Mouse (Mus musculus) hindbrain, embryonic 15.5 days (tissue): ENCODE data around the gene Ndufs2. TPM values are rescaled to one million over a fixed set of nuclear protein-coding genes. Genes with fewer than 3 reads are reported as not detected.
A peak's percentile ranks its signal among the peaks of the same experiment; 100 is the strongest.

Experiments used
- ATAC-seq: fragments of 200-750 bp; cut with Nextera tagmentation; 2 replicates; pipeline ENCODE4 v1.8.0; 2017; ENCODE audit warnings: low read depth, moderate number of reproducible peaks, moderate TSS enrichment; ENCODE audit not compliant: low FRiP score
- H3K27ac ChIP-seq: fragments of 300-500 bp; sonication (generic); replicated peaks from 2 replicates; pipeline ENCODE4 v1.5.1; 2015; ENCODE audit warnings: mild to moderate bottlenecking, inconsistent platforms
- H3K27me3 ChIP-seq: fragments of 300-500 bp; sonication (generic); 2 replicates; pipeline ENCODE4 v1.6.1; 2015; ENCODE audit warnings: control low read depth, inconsistent platforms
- H3K36me3 ChIP-seq: fragments of 300-500 bp; sonication (generic); 2 replicates; pipeline ENCODE4 v1.6.1; 2015; ENCODE audit warnings: control low read depth, inconsistent platforms
- H3K4me1 ChIP-seq: fragments of 300-500 bp; sonication (generic); replicated peaks from 2 replicates; pipeline ENCODE4 v1.6.1; 2015; ENCODE audit warnings: control low read depth, inconsistent platforms
- H3K4me2 ChIP-seq: fragments of 300-500 bp; sonication (generic); 2 replicates; pipeline ENCODE4 v1.6.1; 2015; ENCODE audit warnings: moderate library complexity, mild to moderate bottlenecking, inconsistent platforms
- H3K4me3 ChIP-seq: fragments of 300-500 bp; sonication (generic); 2 replicates; pipeline ENCODE4 v1.5.1; 2015; ENCODE audit warnings: mild to moderate bottlenecking, inconsistent platforms
- H3K9ac ChIP-seq: fragments of 300-500 bp; sonication (generic); 2 replicates; pipeline ENCODE4 v1.6.1; 2015; ENCODE audit warnings: inconsistent platforms
- H3K9me3 ChIP-seq: fragments of 300-500 bp; sonication (generic); 2 replicates; pipeline ENCODE4 v1.6.1; 2016; ENCODE audit warnings: control low read depth, inconsistent platforms
- WGBS: fragments of 180-500 bp; shearing (Covaris S2); methylation state at CpG from one replicate; pipeline ENCODE4 v1.1.7; 2015; 5-methylcytosine and 5-hydroxymethylcytosine counted together
- polyA plus RNA-seq: library from polyadenylated mRNA; unstranded; fragments of >200 nt; fragmentation: Nextera tagmentation; extraction: Ambion mirVana; gene quantifications from 2 replicates; pipeline ENCODE4 v1.2.1, GENCODE M21; 2015

The Ndufs2 gene
- polyA plus RNA-seq, 1 experiment from 2014 or later: 233 TPM

GRCm38 (mm10) chr1:171234538-171234937 lies 16.6 kb downstream of the Ndufs2 start:
- Histone ChIP-seq H3K9ac (no peak overlapping the region), H3K36me3 (peaks cover 55% of the 10 kb centered on the region), H3K27me3 (no peaks in the 10 kb centered on the region), H3K4me1 (no peaks in the 10 kb centered on the region), H3K27ac (no peak overlapping the region), H3K4me2 (no peak overlapping the region), H3K4me3 (no peak overlapping the region), H3K9me3 (no peaks in the 10 kb centered on the region)
- WGBS: 97% methylated on average over 4 of the region's 4 CpGs
- ATAC-seq: no peak

- no peaks in the 10 kb centered on the region for H3K27me3 ChIP-seq
- no peaks in the 10 kb centered on the region for H3K4me1 ChIP-seq
- no peaks in the 10 kb centered on the region for H3K9me3 ChIP-seq
- no peak within 1 kb of the TSS for H3K4me2 ChIP-seq
- 91% methylated on average over 14 of the region's 14 CpGs for WGBS
- H3K9ac ChIP-seq: no peak within 1 kb of the TSS
- peaks cover 52% of the 10 kb centered on the region for H3K36me3 ChIP-seq
- no peak within 1 kb of the TSS for H3K4me3 ChIP-seq
- no peak for ATAC-seq
- no peak within 1 kb of the TSS for H3K27ac ChIP-seq
Observed at GRCm38 (mm10) chr1:171234126-171234525, 17.1 kb downstream of the Ndufs2 start, which contains the start of gene Fcer1g. Gene Fcer1g, minus strand, starts transcription at chr1:171234365.

DNA sequence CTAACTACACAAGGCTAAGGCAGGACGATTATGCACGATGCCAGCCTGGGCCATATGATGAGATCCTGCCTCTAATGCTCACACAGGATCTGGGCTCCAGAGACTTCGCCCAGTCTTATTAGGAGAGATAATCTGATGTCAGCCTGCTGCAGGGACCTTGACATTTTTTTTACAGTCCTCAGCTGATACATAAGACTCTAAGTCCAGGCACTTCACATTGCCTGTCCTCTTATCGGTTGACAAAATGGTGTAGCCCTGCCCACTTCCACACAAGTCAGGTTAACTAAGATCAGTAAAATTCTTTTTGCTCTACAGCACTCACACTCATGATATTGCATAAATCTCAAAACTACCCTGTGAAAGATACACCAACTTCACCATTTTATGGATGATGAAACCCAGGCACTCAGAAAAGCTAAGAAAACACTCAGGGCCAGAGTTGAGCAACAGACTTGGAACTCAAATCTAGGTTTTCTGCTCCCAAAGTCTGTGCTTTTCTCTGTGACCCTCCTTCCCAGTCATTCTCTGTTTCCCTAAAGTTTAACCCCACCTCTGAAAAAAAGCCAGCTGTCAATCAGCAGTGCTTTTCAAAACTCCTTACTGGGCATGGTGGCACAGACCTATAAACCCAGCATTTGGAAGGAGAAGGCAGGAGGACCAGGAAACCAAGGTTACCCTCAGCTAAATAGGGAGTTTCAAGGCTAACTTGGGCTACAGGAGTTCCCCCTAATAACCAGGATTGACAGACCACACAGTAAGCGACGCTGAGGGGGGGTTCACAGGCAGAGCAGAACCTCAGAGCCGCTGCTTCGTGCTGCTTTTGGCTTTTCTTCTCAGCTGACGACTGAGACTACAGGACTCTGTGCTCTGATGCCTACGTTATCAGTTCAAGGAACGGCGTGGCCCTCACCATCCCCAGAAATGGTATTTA lies 18.1 kb downstream of the Ndufs2 start:
- Histone ChIP-seq H3K9ac (no peak overlapping the region), H3K27me3 (no peaks in the 10 kb centered on the region), H3K27ac (no peak overlapping the region), H3K36me3 (peaks cover 41% of the 10 kb centered on the region), H3K4me3 (no peak overlapping the region), H3K4me1 (no peaks in the 10 kb centered on the region), H3K4me2 (no peak overlapping the region), H3K9me3 (no peaks in the 10 kb centered on the region)
- ATAC-seq: no peak
- 90% methylated on average over 12 of the region's 12 CpGs for WGBS

- H3K4me1 ChIP-seq: no peaks in the 10 kb centered on the region
- H3K36me3 ChIP-seq: peaks cover 34% of the 10 kb centered on the region
- WGBS: 85% methylated on average over 5 of the region's 5 CpGs
- H3K9ac ChIP-seq: no peak overlapping the region
- no peak overlapping the region for H3K4me2 ChIP-seq
- H3K9me3 ChIP-seq: no peaks in the 10 kb centered on the region
- H3K27me3 ChIP-seq: no peaks in the 10 kb centered on the region
- H3K27ac ChIP-seq: no peak overlapping the region
- ATAC-seq: no peak
- no peak overlapping the region for H3K4me3 ChIP-seq
Observed at GRCm38 (mm10) chr1:171232348-171232747, 18.8 kb downstream of the Ndufs2 start.

DNA sequence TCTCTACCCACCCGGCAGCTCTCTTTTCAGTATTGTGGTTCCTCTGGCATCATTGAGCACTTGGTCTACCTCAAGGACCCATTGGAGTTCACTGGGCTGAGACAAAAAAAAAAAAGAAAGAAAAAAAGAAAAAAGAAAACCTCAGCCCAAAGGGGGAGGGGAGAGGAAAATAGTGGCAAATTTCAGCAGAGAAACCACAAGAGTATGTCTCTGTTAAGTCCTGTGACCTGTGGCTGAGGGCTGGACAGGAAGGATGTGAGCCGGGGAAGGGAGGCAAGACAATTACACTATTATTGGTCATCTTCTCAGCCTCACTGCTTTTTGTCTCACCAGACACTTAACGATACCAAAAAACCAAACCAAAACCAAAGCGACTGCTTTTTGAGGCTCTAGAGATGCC lies 19.3 kb downstream of the Ndufs2 start:
- no peak for ATAC-seq

DNA sequence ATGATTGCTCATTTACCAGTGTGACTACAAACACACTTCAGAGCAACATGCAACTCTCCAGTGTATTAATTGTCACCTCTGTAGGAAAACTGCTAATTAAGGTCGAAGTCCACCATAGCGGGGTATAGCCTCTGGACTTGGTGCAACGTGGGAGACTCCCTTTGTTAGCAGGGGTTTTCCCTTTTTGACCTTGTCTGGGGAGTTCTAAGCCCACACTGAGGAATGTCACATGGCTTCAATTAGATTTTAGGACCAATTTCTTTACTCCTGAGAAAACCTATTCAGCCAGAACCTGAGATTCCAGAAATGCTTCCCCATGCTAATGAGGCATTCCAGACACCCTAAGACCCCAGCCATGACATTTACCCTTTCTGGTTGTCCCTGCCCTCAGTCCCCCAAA lies 21.0 kb downstream of the Ndufs2 start:
- Histone ChIP-seq H3K4me1 (no peaks in the 10 kb centered on the region), H3K36me3 (peaks cover 15% of the 10 kb centered on the region), H3K9ac (no peak overlapping the region), H3K4me3 (no peak overlapping the region), H3K27me3 (no peaks in the 10 kb centered on the region), H3K4me2 (no peak overlapping the region), H3K9me3 (no peaks in the 10 kb centered on the region), H3K27ac (no peak overlapping the region)
- no peak for ATAC-seq
- 65% methylated on average over 3 of the region's 3 CpGs for WGBS

More for the DNA sequence above, 19.3 kb downstream of the Ndufs2 start:
- Histone ChIP-seq H3K4me1 (no peaks in the 10 kb centered on the region), H3K4me3 (no peak overlapping the region), H3K36me3 (peaks cover 29% of the 10 kb centered on the region), H3K4me2 (no peak overlapping the region), H3K27me3 (no peaks in the 10 kb centered on the region), H3K27ac (no peak overlapping the region), H3K9ac (no peak overlapping the region), H3K9me3 (no peaks in the 10 kb centered on the region)
- WGBS: 77% methylated on average over 4 of the region's 4 CpGs

- no peak for ATAC-seq
- H3K27me3 ChIP-seq: no peaks in the 10 kb centered on the region
- H3K4me1 ChIP-seq: no peaks in the 10 kb centered on the region
- H3K9ac ChIP-seq: no peak overlapping the region
- no peak overlapping the region for H3K4me2 ChIP-seq
- H3K4me3 ChIP-seq: no peak overlapping the region
- WGBS: 57% methylated on average over 6 of the region's 6 CpGs
- H3K27ac ChIP-seq: no peak overlapping the region
- peaks cover 10% of the 10 kb centered on the region for H3K36me3 ChIP-seq
- no peaks in the 10 kb centered on the region for H3K9me3 ChIP-seq
Observed at GRCm38 (mm10) chr1:171229750-171230149, 21.4 kb downstream of the Ndufs2 start.

GRCm38 (mm10) chr1:171227879-171228278 lies 23.3 kb downstream of the Ndufs2 start:
- H3K27me3 ChIP-seq: no peaks in the 10 kb centered on the region
- ATAC-seq: no peak
- no peak overlapping the region for H3K4me2 ChIP-seq
- peaks cover 4% of the 10 kb centered on the region; the same call in 1 of the 2 replicates for H3K4me1 ChIP-seq
- no peak overlapping the region for H3K27ac ChIP-seq
- H3K9ac ChIP-seq: no peak overlapping the region
- WGBS: 93% methylated on average over 1 of the region's 1 CpGs
- no peak overlapping the region for H3K4me3 ChIP-seq
- no peaks in the 10 kb centered on the region for H3K9me3 ChIP-seq
- no peaks in the 10 kb centered on the region for H3K36me3 ChIP-seq

- Histone ChIP-seq H3K4me2 (no peak overlapping the region), H3K27ac (no peak overlapping the region), H3K27me3 (no peaks in the 10 kb centered on the region), H3K4me3 (no peak overlapping the region), H3K9me3 (no peaks in the 10 kb centered on the region), H3K9ac (no peak overlapping the region), H3K4me1 (peaks cover 7% of the 10 kb centered on the region), H3K36me3 (no peaks in the 10 kb centered on the region)
- 44% methylated on average over 4 of the region's 4 CpGs for WGBS
- ATAC-seq: no peak
Observed at GRCm38 (mm10) chr1:171226780-171227179, 24.4 kb downstream of the Ndufs2 start.

DNA sequence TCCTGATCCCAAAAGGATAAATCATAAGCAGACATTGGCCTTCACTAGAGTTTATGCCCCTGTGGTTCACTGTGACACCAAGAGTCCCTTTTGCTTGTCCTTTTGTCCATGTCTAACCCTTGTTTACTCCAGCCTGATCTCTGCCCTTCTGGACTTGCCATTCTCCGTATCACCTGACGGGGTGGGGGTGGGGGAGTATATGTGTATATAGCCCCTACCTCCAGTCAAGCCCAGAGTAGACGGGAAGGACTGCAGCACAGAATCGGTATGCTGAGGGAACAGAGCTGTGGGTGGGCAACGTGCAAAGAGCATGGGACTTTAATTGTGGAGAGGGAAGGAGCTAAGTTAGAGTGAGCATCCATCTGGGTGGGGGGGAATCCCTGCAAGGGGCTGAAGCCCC lies 26.3 kb downstream of the Ndufs2 start, which contains the start of gene Apoa2:
Gene Apoa2, plus strand, starts transcription at position 198 of the 400 bp plus-strand sequence.
- H3K4me1 ChIP-seq: peaks cover 20% of the 10 kb centered on the region
- no peaks in the 10 kb centered on the region for H3K9me3 ChIP-seq
- no peak within 1 kb of the TSS for H3K4me2 ChIP-seq
- H3K27ac ChIP-seq: no peak within 1 kb of the TSS
- WGBS: 82% methylated on average over 5 of the region's 5 CpGs
- no peak within 1 kb of the TSS for H3K4me3 ChIP-seq
- no peaks in the 10 kb centered on the region for H3K27me3 ChIP-seq
- H3K9ac ChIP-seq: no peak within 1 kb of the TSS
- H3K36me3 ChIP-seq: peaks cover 2% of the 10 kb centered on the region
- ATAC-seq: no peak

DNA sequence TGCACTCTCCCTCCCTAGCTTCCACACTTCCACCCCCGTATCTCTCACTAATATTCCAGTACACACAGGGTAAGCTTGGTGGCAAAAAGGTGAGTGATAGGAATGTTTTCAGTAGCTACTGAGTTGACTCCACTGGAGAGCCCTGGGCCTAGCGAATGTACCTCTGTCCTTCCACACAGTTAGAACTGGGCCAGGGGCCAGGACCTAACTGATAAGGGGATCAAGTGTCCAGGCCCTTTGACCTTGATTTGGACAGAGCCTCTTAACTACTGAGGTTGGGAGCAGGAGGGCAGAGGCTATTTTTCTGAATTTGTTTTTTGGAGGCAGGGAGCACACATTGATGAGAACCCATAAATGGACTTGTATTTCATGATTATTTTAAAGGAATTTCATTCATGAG lies 27.4 kb downstream of the Ndufs2 start:
- Histone ChIP-seq H3K27ac (no peak overlapping the region), H3K4me3 (no peak overlapping the region), H3K36me3 (peaks cover 12% of the 10 kb centered on the region), H3K9ac (no peak overlapping the region), H3K4me2 (no peak overlapping the region), H3K4me1 (peaks cover 20% of the 10 kb centered on the region), H3K9me3 (no peaks in the 10 kb centered on the region), H3K27me3 (no peaks in the 10 kb centered on the region)
- no peak for ATAC-seq
- WGBS: 88% methylated on average over 2 of the region's 2 CpGs

DNA sequence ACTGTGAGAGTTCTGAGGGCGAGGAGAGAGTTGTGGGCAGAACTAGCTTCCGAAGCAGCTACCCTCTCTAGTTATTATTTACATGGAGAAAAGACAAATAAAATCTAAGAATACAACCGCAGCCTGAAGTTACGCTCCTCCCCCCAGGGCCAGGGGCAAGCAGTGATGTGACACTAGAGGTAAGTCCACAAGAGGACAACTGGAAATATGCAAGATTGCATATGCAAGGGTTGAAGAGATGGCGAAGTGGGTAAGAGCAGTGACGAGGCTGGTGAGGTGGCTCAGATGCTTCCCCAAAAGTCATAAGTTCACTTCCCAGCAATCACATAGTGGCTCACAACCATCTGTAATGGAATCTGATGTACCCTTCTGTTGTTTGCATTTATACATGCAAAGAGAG lies 28.0 kb downstream of the Ndufs2 start:
- H3K4me1 ChIP-seq: peaks cover 20% of the 10 kb centered on the region
- H3K27me3 ChIP-seq: no peaks in the 10 kb centered on the region
- H3K27ac ChIP-seq: peak overlapping the region; percentile 82
- no peak overlapping the region for H3K9ac ChIP-seq
- H3K9me3 ChIP-seq: no peaks in the 10 kb centered on the region
- WGBS: 88% methylated on average over 6 of the region's 6 CpGs
- H3K36me3 ChIP-seq: peaks cover 15% of the 10 kb centered on the region
- peak overlapping the region; percentile 78 for H3K4me2 ChIP-seq
- ATAC-seq: no peak
- peak overlapping the region; percentile 52 for H3K4me3 ChIP-seq
